Mouse (Mus musculus): ENCODE results near the gene Tnfrsf8. TPM values are rescaled to one million over a fixed set of nuclear protein-coding genes. Genes with fewer than 3 reads are reported as not detected.
"Not testable (repeated sequence)": the region's sequence is repeated elsewhere in the genome, so short reads cannot be mapped to it uniquely, and the experiment has no call there.

Gene Tnfrsf8
- polyA plus RNA-seq, 1 experiment from 2014 or later = 0.05 TPM

DNA sequence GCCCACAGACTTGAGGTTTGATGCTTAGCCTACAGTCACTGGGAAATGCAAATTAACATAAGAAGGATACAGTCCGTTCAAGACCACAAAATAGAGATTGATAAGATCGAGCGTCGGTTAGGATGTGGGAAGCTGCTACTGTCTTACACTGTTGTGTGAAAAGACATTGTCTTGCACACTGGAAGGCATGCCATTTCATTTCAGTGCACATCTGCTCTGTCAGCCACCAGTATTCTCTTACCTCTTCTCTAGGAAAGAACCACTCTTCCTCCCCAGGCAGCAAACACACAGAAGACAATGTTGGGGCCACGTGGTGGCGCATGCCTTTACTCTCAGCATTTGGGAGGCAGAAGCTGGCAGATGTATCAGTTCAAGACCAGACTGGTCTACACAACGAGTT is 2.4 kb downstream of the Tnfrsf8 start:
- DNase-seq (ENCODE audit: low spot score) = no peak
- Histone ChIP-seq H3K27ac (ENCODE audit: low read length) (no peak overlapping the region), H3K9ac (replicated peaks; ENCODE audit: low read depth) (no peak overlapping the region), H3K4me3 (ENCODE audit: low read depth, low read length) (no peak overlapping the region), H3K4me2 (replicated peaks; ENCODE audit: low read depth, low read length) (no peak overlapping the region), H3K9me3 (ENCODE audit: low read length) (no peaks in the 10 kb centered on the region), H3K4me1 (ENCODE audit: insufficient read depth, low read depth, low read length) (no peaks in the 10 kb centered on the region), H3K27me3 (replicated peaks; ENCODE audit: insufficient read depth, low read length) (no peaks in the 10 kb centered on the region), H3K36me3 (ENCODE audit: insufficient read depth, low read length) (no peaks in the 10 kb centered on the region)
- no peak for ATAC-seq
- TF ChIP-seq CTCF (IDR thresholded peaks at IDR 0.05) (no peak), EP300 (IDR thresholded peaks at IDR 0.05) (no peak)
- WGBS = 76% methylated on average over 7 of the region's 7 CpGs

DNA sequence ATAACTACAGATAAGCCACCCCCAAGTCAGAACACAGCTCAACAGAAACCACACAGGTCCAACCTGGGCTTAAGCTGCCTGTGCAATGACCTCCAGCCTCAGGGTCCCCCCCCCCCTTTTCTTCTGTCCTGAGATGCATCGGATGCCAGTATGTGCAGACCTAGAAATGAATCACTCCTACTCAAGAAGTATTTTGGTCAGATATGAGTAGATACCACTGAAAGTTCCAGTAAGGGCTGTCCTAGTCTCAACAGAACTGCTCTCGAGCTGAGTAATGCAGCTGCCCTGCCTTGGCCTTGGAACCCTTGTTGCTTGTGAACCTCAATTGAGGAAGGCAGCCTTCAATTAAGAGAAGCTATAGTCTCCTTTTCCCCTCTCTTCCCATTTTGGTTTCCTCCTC is 4.1 kb downstream of the Tnfrsf8 start:
- no peak overlapping the region for H3K4me3 ChIP-seq (ENCODE audit: low read depth, low read length)
- no peak for ATAC-seq
- TF ChIP-seq EP300 (IDR thresholded peaks at IDR 0.05) = no peak
- no peak for TF ChIP-seq CTCF (IDR thresholded peaks at IDR 0.05)
- H3K9me3 ChIP-seq (ENCODE audit: low read length) = no peaks in the 10 kb centered on the region
- no peaks in the 10 kb centered on the region for H3K36me3 ChIP-seq (ENCODE audit: insufficient read depth, low read length)
- no peak for DNase-seq (ENCODE audit: low spot score)
- no peak overlapping the region for H3K4me2 ChIP-seq (replicated peaks; ENCODE audit: low read depth, low read length)
- WGBS = 75% methylated on average over 2 of the region's 2 CpGs
- no peak overlapping the region for H3K27ac ChIP-seq (ENCODE audit: low read length)
- H3K9ac ChIP-seq (replicated peaks; ENCODE audit: low read depth) = no peak overlapping the region
- H3K27me3 ChIP-seq (replicated peaks; ENCODE audit: insufficient read depth, low read length) = no peaks in the 10 kb centered on the region
- H3K4me1 ChIP-seq (ENCODE audit: insufficient read depth, low read depth, low read length) = no peaks in the 10 kb centered on the region

DNA sequence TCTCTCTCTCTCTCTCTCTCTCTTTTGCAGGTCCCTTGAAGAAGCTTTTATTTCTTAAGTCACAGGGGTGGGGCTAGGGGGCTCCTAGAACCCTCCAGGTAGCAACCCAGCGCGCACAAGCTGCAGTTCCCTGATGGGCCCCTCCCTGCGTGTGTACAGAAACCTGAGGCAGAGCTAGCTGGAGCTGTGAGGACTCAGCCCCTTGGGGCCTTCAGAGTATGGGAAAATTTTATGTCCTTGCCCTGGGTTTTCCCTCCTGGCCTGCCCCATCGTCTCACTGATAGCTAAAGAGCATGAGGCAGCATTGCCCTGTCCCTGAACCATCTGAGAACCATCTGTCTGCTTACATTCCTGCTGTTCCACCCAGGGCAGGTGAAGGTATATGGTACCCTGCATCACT is 8.5 kb downstream of the Tnfrsf8 start:
- Histone ChIP-seq H3K27ac (ENCODE audit: low read length) (no peak overlapping the region), H3K4me1 (ENCODE audit: insufficient read depth, low read depth, low read length) (no peaks in the 10 kb centered on the region), H3K9ac (replicated peaks; ENCODE audit: low read depth) (no peak overlapping the region), H3K4me3 (ENCODE audit: low read depth, low read length) (no peak overlapping the region), H3K36me3 (ENCODE audit: insufficient read depth, low read length) (no peaks in the 10 kb centered on the region), H3K9me3 (ENCODE audit: low read length) (no peaks in the 10 kb centered on the region), H3K27me3 (replicated peaks; ENCODE audit: insufficient read depth, low read length) (no peaks in the 10 kb centered on the region), H3K4me2 (replicated peaks; ENCODE audit: low read depth, low read length) (no peak overlapping the region)
- ATAC-seq (no peak), DNase-seq (ENCODE audit: low spot score) (no peak)
- TF ChIP-seq CTCF (IDR thresholded peaks at IDR 0.05) (no peak), EP300 (IDR thresholded peaks at IDR 0.05) (no peak)
- 34% methylated on average over 4 of the region's 4 CpGs for WGBS

DNA sequence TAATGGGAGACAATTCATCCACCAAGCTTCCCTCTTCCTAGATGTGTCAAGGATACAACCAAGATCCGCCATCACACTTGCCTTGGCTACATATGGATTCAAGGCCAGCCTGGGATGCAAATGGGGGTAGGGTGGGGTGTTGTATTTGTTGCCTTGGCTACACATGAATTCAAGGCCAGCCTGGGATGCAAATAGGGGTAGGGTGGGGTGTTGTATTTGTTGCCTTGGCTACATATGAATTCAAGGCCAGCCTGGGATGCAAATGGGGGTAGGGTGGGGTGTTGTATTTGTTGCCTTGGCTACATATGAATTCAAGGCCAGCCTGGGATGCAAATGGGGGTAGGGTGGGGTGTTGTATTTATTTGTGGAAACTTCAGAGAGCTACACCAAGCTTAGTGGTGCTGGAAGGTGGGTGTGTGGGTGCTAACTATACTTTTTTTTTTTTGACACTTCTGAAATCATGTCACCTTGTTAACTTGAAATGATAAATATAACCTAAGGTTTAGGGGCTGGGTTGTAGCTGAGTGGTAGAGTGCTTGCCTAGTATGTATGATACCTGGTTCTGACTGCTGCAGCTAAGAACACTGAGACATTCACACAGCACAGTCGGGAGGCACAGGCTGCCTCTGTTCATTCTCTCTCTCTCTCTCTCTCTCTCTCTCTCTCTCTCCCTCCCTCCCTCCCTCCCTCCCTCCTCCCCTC is 9.2 kb downstream of the Tnfrsf8 start:
- H3K36me3 ChIP-seq (ENCODE audit: insufficient read depth, low read length); H3K27ac ChIP-seq (ENCODE audit: low read length); H3K27me3 ChIP-seq (replicated peaks; ENCODE audit: insufficient read depth, low read length); H3K4me2 ChIP-seq (replicated peaks; ENCODE audit: low read depth, low read length); ATAC-seq; H3K9ac ChIP-seq (replicated peaks; ENCODE audit: low read depth); H3K4me1 ChIP-seq (ENCODE audit: insufficient read depth, low read depth, low read length); DNase-seq (ENCODE audit: low spot score); H3K4me3 ChIP-seq (ENCODE audit: low read depth, low read length); H3K9me3 ChIP-seq (ENCODE audit: low read length): not testable (repeated sequence)
- WGBS = 38% methylated on average over 2 of the region's 2 CpGs

DNA sequence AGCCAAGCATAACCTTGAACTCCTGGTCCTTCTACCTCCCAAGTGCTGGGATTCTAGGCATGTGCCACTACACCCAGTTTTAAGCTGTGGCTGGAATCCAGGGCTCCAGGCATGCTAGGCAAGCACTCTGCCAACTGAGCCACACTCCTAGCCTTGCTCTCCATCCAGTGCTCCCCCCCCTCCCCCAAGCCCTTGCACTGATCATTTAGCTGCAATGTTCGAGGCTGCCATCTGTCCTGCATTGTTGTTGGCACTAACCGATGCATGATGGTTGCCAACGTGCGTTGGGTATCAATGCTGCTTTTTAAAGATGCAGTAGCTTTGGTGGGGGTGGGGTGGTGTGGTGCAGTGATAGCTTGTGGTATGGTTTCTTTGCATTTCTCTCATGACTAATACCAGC is 10.9 kb downstream of the Tnfrsf8 start:
- Histone ChIP-seq H3K36me3 (ENCODE audit: insufficient read depth, low read length) (no peaks in the 10 kb centered on the region), H3K4me2 (replicated peaks; ENCODE audit: low read depth, low read length) (no peak overlapping the region), H3K4me3 (ENCODE audit: low read depth, low read length) (no peak overlapping the region), H3K9me3 (ENCODE audit: low read length) (no peaks in the 10 kb centered on the region), H3K4me1 (ENCODE audit: insufficient read depth, low read depth, low read length) (no peaks in the 10 kb centered on the region), H3K27me3 (replicated peaks; ENCODE audit: insufficient read depth, low read length) (no peaks in the 10 kb centered on the region), H3K9ac (replicated peaks; ENCODE audit: low read depth) (no peak overlapping the region), H3K27ac (ENCODE audit: low read length) (no peak overlapping the region)
- no peak for DNase-seq (ENCODE audit: low spot score)
- WGBS = 87% methylated on average over 4 of the region's 4 CpGs
- TF ChIP-seq EP300 (IDR thresholded peaks at IDR 0.05) (no peak), CTCF (IDR thresholded peaks at IDR 0.05) (no peak)
- no peak for ATAC-seq

DNA sequence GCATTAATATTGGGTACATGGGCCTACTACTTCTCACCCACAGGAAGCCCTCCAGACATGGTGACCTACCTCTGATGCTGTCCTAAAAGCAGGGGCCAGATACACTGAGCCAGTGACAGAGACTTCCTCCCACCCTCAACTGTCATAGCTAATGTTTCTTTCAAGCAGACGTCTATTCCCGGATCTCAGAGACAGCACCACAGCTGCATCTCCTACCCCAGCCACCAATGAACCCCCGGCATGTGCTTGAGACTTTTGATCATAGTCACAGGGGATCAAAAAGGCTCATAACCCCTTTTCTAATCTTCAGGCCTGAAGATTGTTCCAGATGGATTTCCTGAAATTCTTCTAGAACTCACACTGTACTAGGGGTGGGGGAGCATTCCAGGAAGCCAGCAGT is 12.9 kb downstream of the Tnfrsf8 start:
- DNase-seq (ENCODE audit: low spot score) (no peak), ATAC-seq (no peak)
- Histone ChIP-seq H3K4me1 (ENCODE audit: insufficient read depth, low read depth, low read length) (no peaks in the 10 kb centered on the region), H3K27ac (ENCODE audit: low read length) (no peak overlapping the region), H3K9me3 (ENCODE audit: low read length) (no peaks in the 10 kb centered on the region), H3K4me2 (replicated peaks; ENCODE audit: low read depth, low read length) (no peak overlapping the region), H3K9ac (replicated peaks; ENCODE audit: low read depth) (no peak overlapping the region), H3K27me3 (replicated peaks; ENCODE audit: insufficient read depth, low read length) (no peaks in the 10 kb centered on the region), H3K4me3 (ENCODE audit: low read depth, low read length) (no peak overlapping the region), H3K36me3 (ENCODE audit: insufficient read depth, low read length) (no peaks in the 10 kb centered on the region)
- 48% methylated on average over 3 of the region's 3 CpGs for WGBS
- TF ChIP-seq CTCF (IDR thresholded peaks at IDR 0.05) (no peak), EP300 (IDR thresholded peaks at IDR 0.05) (no peak)

Measured in lung, postnatal 0 days (tissue).